Mouse (Mus musculus): ENCODE results near the gene Cma1. TPM values are rescaled to one million over a fixed set of nuclear protein-coding genes. Genes with fewer than 3 reads are reported as not detected.

The Cma1 gene
- polyA plus RNA-seq, 1 experiment from 2014 or later = 0.18 TPM

DNA sequence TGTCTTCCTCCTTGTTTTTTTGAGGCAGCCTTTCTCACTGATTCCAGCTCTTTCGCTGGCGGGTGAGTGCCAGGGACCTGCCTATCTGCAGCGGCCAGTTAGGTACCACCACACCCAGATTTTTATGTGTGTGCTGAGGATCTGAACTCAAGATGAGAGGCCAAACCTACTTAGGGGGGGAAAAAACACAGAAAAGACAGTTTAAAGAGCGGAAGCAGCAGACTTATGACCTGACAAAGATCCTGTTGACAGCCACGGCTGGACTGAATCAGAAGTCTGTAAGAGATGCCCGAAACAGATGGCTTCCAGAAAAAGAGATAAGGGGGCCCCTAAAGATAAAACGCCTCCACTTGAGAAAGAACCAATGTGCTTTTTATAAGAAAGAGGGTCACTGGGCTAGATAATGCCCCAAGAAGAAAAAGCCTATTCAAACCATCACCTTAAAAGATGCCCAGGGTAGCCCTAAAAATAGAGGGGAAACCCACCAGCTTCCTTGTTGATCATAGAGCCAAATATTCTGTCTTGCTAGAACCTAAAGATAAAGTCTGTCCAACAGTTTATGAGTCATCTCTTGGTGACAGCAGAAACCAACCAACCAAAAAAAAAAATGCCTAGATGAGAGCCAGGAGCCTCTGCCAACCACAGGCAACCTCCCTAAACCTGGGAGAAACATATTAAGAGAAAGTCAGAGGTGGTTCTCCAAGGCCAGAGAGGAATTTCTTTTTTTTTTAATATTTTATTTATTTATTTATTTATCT is 21.8 kb downstream of the Cma1 start:
- Histone ChIP-seq H3K9ac (no peak overlapping the region), H3K27me3 (no peaks in the 10 kb centered on the region), H3K4me2 (no peak overlapping the region), H3K4me1 (replicated peaks) (no peaks in the 10 kb centered on the region), H3K27ac (replicated peaks) (no peak overlapping the region), H3K36me3 (no peaks in the 10 kb centered on the region), H3K9me3 (no peaks in the 10 kb centered on the region), H3K4me3 (no peak overlapping the region)
- WGBS = 82% methylated on average over 7 of the region's 7 CpGs
- no peak for ATAC-seq (ENCODE audit: low FRiP score, low read depth)

GRCm38 (mm10) chr14:55918240-55919082 is 26.0 kb downstream of the Cma1 start:
- Histone ChIP-seq H3K27ac (replicated peaks) (no peak overlapping the region), H3K4me3 (no peak overlapping the region), H3K36me3 (no peaks in the 10 kb centered on the region), H3K9ac (0 out of 2 replicates have a peak overlapping the region, but pooled peaks have one; percentile 6), H3K4me1 (replicated peaks) (no peaks in the 10 kb centered on the region), H3K4me2 (peak overlapping the region; percentile 31), H3K9me3 (no peaks in the 10 kb centered on the region), H3K27me3 (no peaks in the 10 kb centered on the region)
- peak; percentile 89 for ATAC-seq (ENCODE audit: low FRiP score, low read depth)
- 43% methylated on average over 14 of the region's 14 CpGs for WGBS

- 57% methylated on average over 4 of the region's 4 CpGs for WGBS
- Histone ChIP-seq H3K9me3 (no peaks in the 10 kb centered on the region), H3K36me3 (no peaks in the 10 kb centered on the region), H3K4me3 (no peak overlapping the region), H3K27ac (replicated peaks) (no peak overlapping the region), H3K4me1 (replicated peaks) (no peaks in the 10 kb centered on the region), H3K4me2 (no peak overlapping the region), H3K9ac (no peak overlapping the region), H3K27me3 (no peaks in the 10 kb centered on the region)
- ATAC-seq (ENCODE audit: low FRiP score, low read depth) = no peak
Observed at GRCm38 (mm10) chr14:55913406-55913805, 31.1 kb downstream of the Cma1 start.

DNA sequence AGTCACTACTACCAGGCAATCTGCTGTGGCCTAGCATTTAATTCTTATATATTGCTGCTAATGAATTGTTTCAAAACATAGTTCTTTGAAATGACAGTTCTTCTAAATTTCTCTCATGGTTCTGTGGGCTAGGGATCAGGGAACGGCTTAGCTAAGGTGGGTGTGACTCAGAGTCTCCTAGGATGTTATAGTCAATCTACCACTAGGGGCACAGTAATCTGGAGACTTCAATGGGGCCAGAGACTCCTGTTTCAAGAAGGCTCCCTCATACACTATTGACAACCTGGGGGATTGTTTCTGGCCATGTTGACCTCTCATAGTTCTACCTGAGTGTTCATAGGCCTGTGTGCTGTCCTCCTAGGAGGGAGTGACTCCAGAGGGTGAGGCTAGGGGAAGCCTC is 39.0 kb downstream of the Cma1 start:
- 36% methylated on average over 1 of the region's 1 CpGs for WGBS
- no peaks in the 10 kb centered on the region for H3K9me3 ChIP-seq
- no peak overlapping the region for H3K27ac ChIP-seq (replicated peaks)
- no peak for ATAC-seq (ENCODE audit: low FRiP score, low read depth)
- no peak overlapping the region for H3K4me3 ChIP-seq
- H3K4me2 ChIP-seq = no peak overlapping the region
- no peak overlapping the region for H3K9ac ChIP-seq
- peaks cover 7% of the 10 kb centered on the region for H3K4me1 ChIP-seq (replicated peaks)
- no peaks in the 10 kb centered on the region for H3K27me3 ChIP-seq
- no peaks in the 10 kb centered on the region for H3K36me3 ChIP-seq

GRCm38 (mm10) chr14:55900414-55900755 is 44.1 kb downstream of the Cma1 start:
- Histone ChIP-seq H3K36me3 (peaks cover 27% of the 10 kb centered on the region), H3K9me3 (no peaks in the 10 kb centered on the region), H3K27ac (replicated peaks) (peak overlapping the region; percentile 85), H3K27me3 (no peaks in the 10 kb centered on the region), H3K9ac (peak overlapping the region; percentile 60), H3K4me2 (peak overlapping the region; percentile 75), H3K4me3 (peak overlapping the region; percentile 49), H3K4me1 (replicated peaks) (peaks cover 19% of the 10 kb centered on the region)
- peak; percentile 68; the same call in 1 of the 2 replicates for ATAC-seq (ENCODE audit: low FRiP score, low read depth)
- 8% methylated on average over 12 of the region's 12 CpGs for WGBS

GRCm38 (mm10) chr14:55899701-55900413 is 44.6 kb downstream of the Cma1 start, which contains the start of gene Sdr39u1:
TSS of gene Sdr39u1 (minus strand) at chr14:55900293.
- peak within 1 kb of the TSS; percentile 60 for H3K9ac ChIP-seq
- H3K9me3 ChIP-seq = no peaks in the 10 kb centered on the region
- H3K27ac ChIP-seq (replicated peaks) = peak within 1 kb of the TSS; percentile 85
- H3K4me2 ChIP-seq = peak within 1 kb of the TSS; percentile 75
- H3K36me3 ChIP-seq = peaks cover 32% of the 10 kb centered on the region
- no peaks in the 10 kb centered on the region for H3K27me3 ChIP-seq
- peaks cover 19% of the 10 kb centered on the region for H3K4me1 ChIP-seq (replicated peaks)
- ATAC-seq (ENCODE audit: low FRiP score, low read depth) = peak; percentile 97
- peak within 1 kb of the TSS; percentile 49 for H3K4me3 ChIP-seq
- WGBS = 2% methylated on average over 39 of the region's 39 CpGs

DNA sequence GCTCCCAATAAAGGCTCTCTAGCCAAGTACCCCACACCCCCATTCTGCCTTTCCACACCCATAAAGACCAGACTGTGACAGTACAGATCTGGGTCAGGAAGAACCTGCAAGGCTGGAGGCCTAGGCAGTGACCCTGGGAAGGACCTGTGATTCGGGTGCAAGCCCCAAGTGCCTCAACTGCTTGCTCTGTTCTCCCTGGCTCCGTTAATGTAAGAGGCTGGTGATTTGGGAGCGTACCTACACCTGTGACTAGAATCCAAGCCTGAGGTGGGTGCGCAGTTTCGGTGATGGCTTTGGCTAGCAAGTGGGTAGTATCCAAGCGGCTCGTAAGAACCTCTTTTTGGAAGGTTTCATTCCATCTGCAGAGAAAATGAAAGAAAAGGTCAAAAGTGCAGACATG is 45.5 kb downstream of the Cma1 start:
- H3K9ac ChIP-seq = no peak overlapping the region
- no peaks in the 10 kb centered on the region for H3K27me3 ChIP-seq
- peak overlapping the region; percentile 49 for H3K4me3 ChIP-seq
- ATAC-seq (ENCODE audit: low FRiP score, low read depth) = no peak
- H3K36me3 ChIP-seq = peaks cover 41% of the 10 kb centered on the region
- no peak overlapping the region for H3K27ac ChIP-seq (replicated peaks)
- H3K9me3 ChIP-seq = no peaks in the 10 kb centered on the region
- H3K4me1 ChIP-seq (replicated peaks) = peaks cover 19% of the 10 kb centered on the region
- WGBS = 92% methylated on average over 7 of the region's 7 CpGs
- H3K4me2 ChIP-seq = peak overlapping the region; percentile 75

DNA sequence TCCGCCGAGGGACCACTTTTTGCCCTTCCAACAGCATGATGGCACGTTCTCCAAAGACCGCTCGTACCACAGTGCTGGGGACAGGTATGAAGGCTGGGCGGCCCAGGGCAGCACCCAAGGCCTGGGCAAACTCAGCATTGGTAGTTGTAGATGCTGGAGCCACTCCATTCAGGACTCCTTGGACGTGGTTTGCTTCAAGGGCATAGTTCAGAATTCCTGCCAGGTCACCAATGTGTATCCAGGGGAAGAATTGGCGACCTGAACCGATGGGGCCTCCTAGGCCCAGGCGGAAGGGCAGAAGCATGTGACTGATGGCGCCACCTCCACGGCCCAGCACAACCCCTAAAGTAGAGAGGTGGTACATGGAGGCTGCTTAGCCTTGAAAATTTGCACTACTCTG is 46.8 kb downstream of the Cma1 start:
- Histone ChIP-seq H3K4me1 (replicated peaks) (peaks cover 19% of the 10 kb centered on the region), H3K9ac (no peak overlapping the region), H3K36me3 (peaks cover 47% of the 10 kb centered on the region), H3K27ac (replicated peaks) (no peak overlapping the region), H3K4me2 (no peak overlapping the region), H3K27me3 (no peaks in the 10 kb centered on the region), H3K9me3 (no peaks in the 10 kb centered on the region), H3K4me3 (no peak overlapping the region)
- ATAC-seq (ENCODE audit: low FRiP score, low read depth) = no peak
- WGBS = 95% methylated on average over 12 of the region's 12 CpGs

Other genes starting within 250 kb of the Cma1 start
- gene Tgm1, start 230.7 kb downstream of the Cma1 start, polyA plus RNA-seq (2015; fragmentation: Nextera tagmentation; extraction: Ambion mirVana) = 0.31 and 0.60 TPM in 2 replicates
- 58.9 and 60.6 TPM in 2 replicates for gene Rabggta, start 222.4 kb downstream of the Cma1 start, polyA plus RNA-seq (2015; fragmentation: Nextera tagmentation; extraction: Ambion mirVana)
- gene Dhrs1, start 199.0 kb downstream of the Cma1 start, polyA plus RNA-seq (2015; fragmentation: Nextera tagmentation; extraction: Ambion mirVana) = 75.6 and 81.8 TPM in 2 replicates
- gene Nop9, start 199.0 kb downstream of the Cma1 start, polyA plus RNA-seq (2015; fragmentation: Nextera tagmentation; extraction: Ambion mirVana) = 29.4 and 29.8 TPM in 2 replicates
- gene Cideb, start 186.2 kb downstream of the Cma1 start, polyA plus RNA-seq (2015; fragmentation: Nextera tagmentation; extraction: Ambion mirVana) = 0.26 and 0.39 TPM in 2 replicates
- gene Ltb4r2, start 183.2 kb downstream of the Cma1 start, polyA plus RNA-seq (2015; fragmentation: Nextera tagmentation; extraction: Ambion mirVana) = 0.54 and 0.84 TPM in 2 replicates
- gene Ltb4r1, start 178.7 kb downstream of the Cma1 start, polyA plus RNA-seq (2015; fragmentation: Nextera tagmentation; extraction: Ambion mirVana) = 0.91 and 0.93 TPM in 2 replicates
- gene Adcy4, start 160.6 kb downstream of the Cma1 start, polyA plus RNA-seq (2015; fragmentation: Nextera tagmentation; extraction: Ambion mirVana) = 4.0 and 5.0 TPM in 2 replicates
- gene Ripk3, start 155.8 kb downstream of the Cma1 start, polyA plus RNA-seq (2015; fragmentation: Nextera tagmentation; extraction: Ambion mirVana) = 1.6 and 2.0 TPM in 2 replicates
- 10.3 and 10.9 TPM in 2 replicates for gene Nfatc4, start 121.5 kb downstream of the Cma1 start, polyA plus RNA-seq (2015; fragmentation: Nextera tagmentation; extraction: Ambion mirVana)
- gene Nynrin, start 90.7 kb downstream of the Cma1 start, polyA plus RNA-seq (2015; fragmentation: Nextera tagmentation; extraction: Ambion mirVana) = 11.2 and 11.8 TPM in 2 replicates
- gene Cbln3, start 60.3 kb downstream of the Cma1 start, polyA plus RNA-seq (2015; fragmentation: Nextera tagmentation; extraction: Ambion mirVana) = 0.51 and 0.52 TPM in 2 replicates
- 10.7 and 10.9 TPM in 2 replicates for gene Khnyn, start 59.7 kb downstream of the Cma1 start, polyA plus RNA-seq (2015; fragmentation: Nextera tagmentation; extraction: Ambion mirVana)
- 148 and 159 TPM in 2 replicates for gene Sdr39u1, start 44.4 kb downstream of the Cma1 start, polyA plus RNA-seq (2015; fragmentation: Nextera tagmentation; extraction: Ambion mirVana)
- not detected in 2 replicates for gene Cma2, start 6.3 kb upstream of the Cma1 start, polyA plus RNA-seq (2015; fragmentation: Nextera tagmentation; extraction: Ambion mirVana)
- not detected in 2 replicates for gene Mcpt1, start 73.3 kb upstream of the Cma1 start, polyA plus RNA-seq (2015; fragmentation: Nextera tagmentation; extraction: Ambion mirVana)
- gene Mcpt9, start 85.8 kb upstream of the Cma1 start, polyA plus RNA-seq (2015; fragmentation: Nextera tagmentation; extraction: Ambion mirVana) = not detected in 2 replicates
- not detected in 2 replicates for gene Mcpt2, start 97.4 kb upstream of the Cma1 start, polyA plus RNA-seq (2015; fragmentation: Nextera tagmentation; extraction: Ambion mirVana)
- not detected in 2 replicates for gene Mcpt4, start 117.6 kb upstream of the Cma1 start, polyA plus RNA-seq (2015; fragmentation: Nextera tagmentation; extraction: Ambion mirVana)
- not detected in 2 replicates for gene Mcpt8, start 140.6 kb upstream of the Cma1 start, polyA plus RNA-seq (2015; fragmentation: Nextera tagmentation; extraction: Ambion mirVana)
- not detected in 2 replicates for gene Ctsg, start 157.9 kb upstream of the Cma1 start, polyA plus RNA-seq (2015; fragmentation: Nextera tagmentation; extraction: Ambion mirVana)
- not detected in 2 replicates for gene Gzme, start 175.9 kb upstream of the Cma1 start, polyA plus RNA-seq (2015; fragmentation: Nextera tagmentation; extraction: Ambion mirVana)
- gene Gzmd, start 187.9 kb upstream of the Cma1 start, polyA plus RNA-seq (2015; fragmentation: Nextera tagmentation; extraction: Ambion mirVana) = not detected in 2 replicates
- not detected in 2 replicates for gene Gzmg, start 214.9 kb upstream of the Cma1 start, polyA plus RNA-seq (2015; fragmentation: Nextera tagmentation; extraction: Ambion mirVana)
- gene Gzmn, start 229.9 kb upstream of the Cma1 start, polyA plus RNA-seq (2015; fragmentation: Nextera tagmentation; extraction: Ambion mirVana) = not detected in 2 replicates